Mouse (Mus musculus) thymus, adult 18-20 months (tissue): ENCODE data around the gene Olfr1197.

Experiments used
- DNase-seq, 2 experiments: peaks; one replicate each; pipeline ENCODE4 v3.0.0; 2022; ENCODE audit warnings: mixed read lengths in 2 of 2

Olfr1197 gene

DNA sequence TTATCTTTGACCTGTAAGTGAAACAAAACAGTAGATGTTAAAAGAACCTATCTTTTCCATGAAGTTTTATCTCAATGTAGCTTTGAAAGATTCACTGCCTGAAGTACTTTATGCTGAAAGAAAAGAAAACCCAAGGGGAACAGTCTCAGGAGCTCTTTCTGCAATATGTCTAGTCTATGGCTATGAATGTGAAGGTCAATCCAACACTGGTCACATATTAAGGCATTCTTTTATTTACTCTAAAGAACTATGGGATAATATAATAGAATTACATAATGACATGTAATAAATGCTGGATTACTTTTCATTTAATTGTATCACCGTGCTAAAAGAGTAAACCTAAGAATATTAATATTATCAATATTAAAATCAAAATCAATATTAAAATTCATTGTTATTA is at the start of gene Olfr1197:
Olfr1197 (minus strand) TSS at position 101 of the 400 bp plus-strand sequence.
- DNase-seq, result no peak

DNA sequence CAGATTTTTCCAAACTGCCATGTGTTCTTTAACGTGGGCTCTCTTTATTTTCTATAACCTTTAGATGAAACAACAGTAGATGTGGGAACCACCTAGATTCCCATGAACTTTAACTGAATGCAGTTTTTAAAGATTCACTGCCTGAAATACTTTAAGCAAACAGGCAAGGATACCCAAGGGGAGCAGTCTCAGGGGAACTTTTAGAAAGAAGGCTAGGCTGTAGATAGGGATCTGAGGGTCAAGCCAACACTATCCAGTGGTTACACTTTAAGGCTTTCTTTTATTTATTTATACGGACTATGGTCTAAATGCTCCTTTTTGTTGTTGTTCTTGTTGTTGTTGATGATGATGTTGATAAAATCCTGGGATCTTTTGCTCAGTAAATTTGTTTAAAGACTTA is 38.2 kb upstream of the Olfr1197 start, which contains the start of gene Olfr1200:
Olfr1200 (minus strand) TSS at position 101 of the 400 bp plus-strand sequence.
- DNase-seq, result no peak

DNA sequence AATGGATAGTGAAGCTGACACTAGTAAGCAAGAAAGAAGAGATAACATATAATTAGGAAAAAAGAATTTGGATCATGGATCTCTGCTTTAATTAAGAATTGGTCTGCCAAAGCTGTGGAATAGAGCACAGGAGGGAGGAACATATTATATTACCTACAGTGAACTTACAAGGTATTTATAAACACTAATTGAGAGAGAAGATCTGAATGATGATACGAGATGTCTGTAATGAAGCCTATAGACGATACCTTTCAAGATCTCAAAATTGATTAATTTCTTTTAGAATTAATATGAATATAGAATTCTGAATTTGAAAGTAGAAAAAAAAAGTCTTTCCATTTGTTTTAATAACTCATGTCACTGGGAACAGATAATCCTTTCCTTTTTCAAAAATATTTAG is 28.2 kb upstream of the Olfr1197 start, which contains the start of gene Olfr1199:
Olfr1199 (minus strand) TSS at position 101 of the 400 bp plus-strand sequence.
- DNase-seq, result no peak

DNA sequence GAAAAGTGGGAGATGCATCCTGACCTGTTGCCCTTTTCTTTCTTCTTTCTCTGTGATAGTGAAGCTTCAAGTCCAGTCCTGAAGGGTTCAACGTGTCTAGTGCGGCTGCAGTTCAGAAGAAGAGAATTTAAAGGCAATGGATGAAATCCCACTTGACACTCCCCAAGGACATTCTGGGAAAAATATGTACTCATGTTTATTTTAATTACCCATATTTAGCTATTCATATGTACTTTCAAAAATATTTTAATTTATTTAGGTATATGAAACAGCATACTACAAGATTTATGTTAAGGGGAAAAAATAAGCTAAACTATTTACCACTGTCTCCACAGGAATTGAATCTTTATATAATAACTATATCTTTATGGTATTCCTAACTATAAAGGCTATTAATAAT is 19.1 kb upstream of the Olfr1197 start, which contains the start of gene Olfr1198:
Olfr1198 (minus strand) TSS at position 101 of the 400 bp plus-strand sequence.
- DNase-seq, result no peak

DNA sequence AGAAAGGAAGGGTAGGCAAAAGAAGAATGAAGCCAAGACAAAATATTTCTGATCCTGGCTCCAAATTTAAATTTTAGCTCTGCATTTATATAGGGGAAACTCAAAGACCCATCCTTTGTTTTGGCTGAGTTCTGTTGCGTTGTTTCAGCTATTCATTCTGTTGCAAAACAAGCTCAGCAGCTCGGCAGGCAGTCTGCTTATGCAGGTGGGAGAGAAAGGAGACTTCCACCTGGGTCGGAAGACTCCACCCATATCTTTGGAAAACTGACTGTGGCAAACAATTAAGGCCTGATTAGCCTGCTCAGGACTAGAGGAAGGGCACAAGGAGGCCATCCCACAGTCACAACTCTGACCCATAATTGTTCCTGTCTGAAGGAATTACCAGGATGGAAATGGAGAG is 11.2 kb upstream of the Olfr1197 start:
- DNase-seq, result no peak

DNA sequence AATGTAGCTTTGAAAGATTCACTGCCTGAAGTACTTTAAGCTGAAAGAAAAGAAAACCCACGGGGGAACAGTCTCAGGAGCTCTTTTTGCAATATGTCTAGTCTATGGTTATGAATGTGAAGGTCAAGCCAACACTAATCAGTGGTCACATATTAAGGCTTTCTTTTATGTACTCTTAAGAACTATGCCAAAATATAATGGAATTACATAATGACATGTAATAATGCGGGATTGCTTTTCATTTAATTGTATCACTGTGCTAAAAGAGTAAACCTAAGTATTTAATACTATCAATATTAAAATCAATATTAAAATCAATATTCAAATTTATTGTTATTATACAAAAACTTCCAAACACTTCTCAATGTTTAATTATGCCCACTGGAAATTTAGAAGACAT is 27.7 kb downstream of the Olfr1197 start, which contains the start of gene Olfr1196:
Olfr1196 (minus strand) TSS at position 101 of the 400 bp plus-strand sequence.
- DNase-seq, result no peak

DNA sequence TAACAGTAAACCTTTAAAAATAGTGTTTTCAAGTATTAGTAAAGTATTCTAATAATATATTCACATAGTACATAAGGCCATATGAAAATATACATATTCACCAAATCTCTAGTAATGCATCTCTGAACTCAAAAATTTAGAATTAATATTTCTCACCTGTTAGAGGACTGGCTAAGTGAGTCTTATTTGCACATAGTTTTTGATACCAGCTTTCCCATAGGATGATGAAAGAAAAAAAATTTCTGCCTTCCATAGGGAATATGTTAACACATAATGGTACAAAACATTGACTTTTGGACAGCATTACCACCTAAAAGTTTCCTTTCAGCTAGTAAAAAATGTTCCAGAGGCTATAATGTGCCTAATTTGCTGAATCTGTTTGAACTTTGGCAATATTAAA is 43.1 kb downstream of the Olfr1197 start, which contains the start of gene Olfr1195:
Olfr1195 (minus strand) TSS at position 101 of the 400 bp plus-strand sequence.
- no peak for DNase-seq
